Mouse (Mus musculus) kidney, adult 11 months (tissue): ENCODE data around the gene Tbcd.
"Not testable (repeated sequence)": the region's sequence is repeated elsewhere in the genome, so short reads cannot be mapped to it uniquely, and the experiment has no call there.

Source experiments
- DNase-seq: peaks from one replicate; pipeline ENCODE4 v3.0.0; 2022

The Tbcd gene

GRCm38 (mm10) chr11:121655807-121656511, 204.2 kb downstream of the Tbcd start:
- no peak for DNase-seq

- DNase-seq = no peak
Measured at GRCm38 (mm10) chr11:121658151-121658550, 206.4 kb downstream of the Tbcd start.

GRCm38 (mm10) chr11:121660604-121661003, 208.9 kb downstream of the Tbcd start:
- DNase-seq = not testable (repeated sequence)

- DNase-seq = no peak
Measured at GRCm38 (mm10) chr11:121661116-121661515, 209.4 kb downstream of the Tbcd start.
